Mouse (Mus musculus): ENCODE measurements at regions not wholly inside any gene's neighbourhood (a gene's known extent, or its start where the extent isn't known, plus 50 kb on each side); places are given as distances from the start of the nearest gene placed in this dataset.

DNA sequence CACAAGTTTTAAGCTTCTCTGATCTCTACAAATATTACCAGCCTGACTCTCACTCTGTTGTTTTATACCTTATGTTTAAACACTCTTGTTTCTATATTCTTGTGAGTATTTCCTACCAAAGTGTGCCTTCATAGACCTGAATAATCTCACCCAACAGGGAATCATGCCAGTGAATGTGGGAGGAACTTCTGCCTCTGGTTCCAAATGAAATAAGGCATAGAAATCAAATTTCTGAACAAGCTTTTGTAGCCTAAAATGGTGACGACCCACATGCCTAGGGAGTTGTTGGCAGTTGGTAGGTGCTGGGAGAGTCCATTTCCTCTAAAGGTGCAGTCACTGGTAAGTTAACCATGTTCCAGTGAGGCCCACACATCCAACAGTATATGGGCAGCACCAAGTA, 66.1 kb upstream of the Lpcat1 start:
- no peak for TF ChIP-seq CTCF (IDR thresholded peaks at IDR 0.05; ENCODE audit: borderline replicate concordance, extremely low read depth, insufficient read depth, insufficient read length)
- no peak for TF ChIP-seq POLR2A (IDR thresholded peaks at IDR 0.05; ENCODE audit: borderline replicate concordance, extremely low read depth, insufficient read depth, insufficient read length, poor library complexity, severe bottlenecking)
